Mouse (Mus musculus) bone marrow, adult 2 months (tissue): ENCODE measurements around the gene Mapk13.

ENCODE experiments used
- CTCF ChIP-seq: fragments of 200-500 bp; IDR thresholded peaks from 2 replicates; pipeline ENCODE4 v1.5.1; 2011; ENCODE audit warnings: low read length, control low read depth; ENCODE audit not compliant: control insufficient read depth, insufficient read depth
- POLR2A ChIP-seq: fragments of 200-500 bp; IDR thresholded peaks from 2 replicates; pipeline ENCODE4 v1.6.1; 2011; ENCODE audit warnings: low read depth, mild to moderate bottlenecking, control low read depth, low read length, borderline replicate concordance; ENCODE audit not compliant: control insufficient read depth

GRCm38 (mm10) chr17:28736486-28736885, 32.6 kb upstream of the Mapk13 start:
- TF ChIP-seq CTCF (no peak), POLR2A (no peak)
